Mouse (Mus musculus): ENCODE measurements around the gene Gclc.

Gene Gclc

DNA sequence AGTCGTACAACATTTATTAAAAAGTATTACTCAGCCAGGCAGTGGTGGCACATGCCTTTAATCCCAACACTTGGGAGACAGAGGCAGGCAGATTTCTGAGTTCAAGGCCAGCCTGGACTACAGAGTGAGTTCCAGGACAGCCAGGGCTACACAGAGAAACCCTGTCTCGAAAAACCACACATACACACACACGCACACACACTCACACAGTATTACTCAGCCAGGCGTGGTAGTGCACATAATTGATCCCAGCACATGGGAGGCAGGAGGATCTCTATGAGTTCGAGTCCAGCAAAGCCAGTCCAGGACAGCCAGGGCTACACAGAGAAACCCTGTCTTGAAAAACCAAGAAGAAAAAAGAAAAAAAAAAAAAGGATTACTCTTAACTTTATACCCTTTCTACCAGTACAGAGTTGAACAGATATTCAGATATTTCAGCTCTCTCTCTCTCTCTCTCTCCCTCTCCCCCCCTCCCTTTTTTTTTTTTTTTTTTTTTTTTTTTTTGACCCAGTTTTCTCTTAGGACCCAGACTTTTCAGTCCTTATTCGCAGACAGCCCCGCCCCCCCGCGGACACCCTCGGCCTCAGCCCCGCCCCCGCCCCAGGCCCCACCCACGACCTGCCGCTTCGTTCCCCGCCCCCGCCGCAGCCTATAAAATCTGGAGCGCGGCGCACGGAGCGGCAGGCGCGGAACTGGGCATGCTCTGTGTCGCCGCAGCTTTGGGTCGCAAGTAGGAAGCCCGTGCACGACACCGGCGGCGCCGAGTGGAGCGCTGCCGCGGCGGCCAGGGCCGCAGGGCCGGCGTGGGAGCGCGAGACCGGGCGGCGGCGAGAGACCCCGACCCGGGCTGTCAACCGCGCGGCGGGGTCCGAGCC is at the start of gene Gclc:
Gclc (plus strand) TSS at position 683 of the 875 bp plus-strand sequence.
- peak; percentile 49 for DNase-seq (ENCODE audit: low spot score)

DNA sequence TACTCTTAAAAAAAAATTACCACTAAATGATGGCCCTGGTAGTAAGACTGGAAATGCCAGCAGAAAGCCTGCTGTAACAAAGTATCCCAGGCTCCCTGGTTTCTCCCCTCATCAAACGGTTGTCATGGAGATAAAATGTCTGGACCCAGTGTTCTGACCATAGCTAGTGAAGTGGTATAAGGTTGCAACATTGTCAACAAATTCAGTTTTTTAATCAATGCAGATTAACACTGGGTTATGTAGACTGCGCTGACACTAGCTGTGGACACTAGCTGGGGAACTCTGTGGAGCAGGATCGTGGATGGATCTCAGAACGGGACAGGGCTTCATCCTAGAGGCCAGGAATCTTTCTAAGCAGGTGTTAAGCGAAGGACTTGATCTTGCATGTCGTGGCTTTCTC is 47.8 kb upstream of the Gclc start:
- no peak for DNase-seq (ENCODE audit: low spot score)

DNA sequence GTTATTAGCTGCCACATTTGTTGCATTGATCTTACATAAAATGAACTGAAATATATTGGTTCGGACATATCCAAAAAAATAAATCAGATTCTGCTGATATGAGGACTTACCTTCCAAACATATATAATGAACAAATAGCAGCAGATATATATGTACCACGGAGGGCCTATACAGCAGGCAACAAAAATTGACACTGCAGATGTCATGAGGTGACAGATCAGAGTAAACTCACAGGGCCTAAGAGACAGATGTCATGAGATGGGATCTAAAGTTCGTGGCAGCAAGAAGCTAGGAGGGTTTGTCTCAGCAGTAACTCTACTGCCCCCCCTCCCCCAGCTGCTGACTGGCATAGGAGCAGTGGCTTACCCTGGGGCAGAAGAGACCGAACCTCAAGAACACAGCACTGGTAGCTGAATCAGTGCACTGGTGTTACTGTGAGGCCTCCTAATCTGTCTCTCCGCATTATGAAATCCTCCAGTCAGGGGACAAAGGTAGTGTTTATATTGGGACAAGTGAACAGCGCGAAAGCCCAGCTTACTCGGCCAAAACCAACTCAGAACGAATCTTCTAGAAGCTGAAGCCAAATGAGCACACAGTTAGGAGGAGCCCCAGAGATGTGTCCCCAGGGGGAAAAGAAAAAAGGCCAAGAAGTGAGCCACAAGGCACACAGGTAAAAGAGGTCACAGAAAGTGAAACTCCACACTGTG is 46.7 kb upstream of the Gclc start:
- DNase-seq (ENCODE audit: low spot score) = no peak

DNA sequence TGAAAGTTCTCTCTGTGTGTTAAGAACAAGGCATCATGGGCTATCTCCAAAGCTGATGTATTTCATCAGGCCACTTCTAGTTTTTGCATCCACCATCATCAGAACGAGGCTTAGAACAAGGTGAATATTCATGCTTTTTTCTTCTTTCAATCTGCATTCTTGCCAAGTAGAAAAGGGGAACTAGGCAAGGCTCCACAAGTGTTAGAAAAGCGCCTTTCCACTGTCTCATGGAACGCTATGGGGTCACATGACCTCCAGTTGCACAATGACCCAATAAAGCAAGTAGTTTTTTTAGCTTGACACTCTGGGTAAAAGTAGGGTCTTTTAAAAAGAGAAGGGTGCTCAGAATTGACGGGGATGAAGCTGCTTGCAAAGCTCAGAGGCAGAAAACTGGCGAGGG is 45.4 kb upstream of the Gclc start:
- DNase-seq (ENCODE audit: low spot score) = no peak

DNA sequence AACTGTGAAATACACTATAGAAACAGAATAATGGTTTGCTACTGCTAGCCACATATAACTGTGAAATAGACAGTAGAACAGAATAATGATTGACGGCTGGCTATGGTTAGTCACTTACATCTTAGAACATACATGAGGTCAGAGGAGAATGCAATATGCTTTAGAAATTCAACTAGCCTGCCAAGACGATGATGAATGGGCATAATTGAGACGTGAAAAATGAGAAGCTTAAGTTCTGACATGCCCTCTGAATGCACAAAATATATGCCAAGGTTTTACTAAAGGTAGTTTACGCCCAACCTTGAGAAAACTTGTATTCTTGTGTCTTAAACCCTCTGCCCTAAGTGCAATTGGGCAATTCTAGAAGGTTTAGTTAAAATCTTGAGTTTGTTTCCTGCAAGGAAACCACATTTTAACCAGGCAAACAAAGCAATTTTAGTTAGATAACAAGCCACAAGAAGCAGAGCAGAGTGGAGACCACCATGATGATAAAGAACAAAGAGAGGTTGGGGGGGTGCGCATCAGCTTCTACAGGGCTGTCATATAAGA is 43.2 kb upstream of the Gclc start:
- DNase-seq (ENCODE audit: low spot score) = no peak

DNA sequence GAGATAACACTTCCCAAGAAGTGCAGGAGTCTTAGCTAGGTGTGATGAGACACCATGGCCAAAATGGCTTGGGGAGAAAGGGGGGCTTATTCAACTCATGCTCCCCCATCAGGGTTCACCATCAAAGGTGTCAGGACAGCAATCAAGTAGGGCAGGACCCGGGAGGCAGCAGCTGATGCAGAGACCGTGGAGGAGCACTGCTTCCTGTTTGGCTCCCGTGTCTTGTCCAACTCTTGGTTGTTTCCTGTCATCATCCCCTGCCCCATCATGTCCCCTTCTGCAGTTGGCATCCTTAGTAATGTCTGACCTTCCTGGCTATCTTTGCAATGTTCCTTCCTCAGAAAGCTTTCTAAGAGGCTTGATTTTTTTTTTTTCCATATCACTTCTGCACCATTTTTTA is 41.5 kb upstream of the Gclc start:
- no peak for DNase-seq (ENCODE audit: low spot score)

DNA sequence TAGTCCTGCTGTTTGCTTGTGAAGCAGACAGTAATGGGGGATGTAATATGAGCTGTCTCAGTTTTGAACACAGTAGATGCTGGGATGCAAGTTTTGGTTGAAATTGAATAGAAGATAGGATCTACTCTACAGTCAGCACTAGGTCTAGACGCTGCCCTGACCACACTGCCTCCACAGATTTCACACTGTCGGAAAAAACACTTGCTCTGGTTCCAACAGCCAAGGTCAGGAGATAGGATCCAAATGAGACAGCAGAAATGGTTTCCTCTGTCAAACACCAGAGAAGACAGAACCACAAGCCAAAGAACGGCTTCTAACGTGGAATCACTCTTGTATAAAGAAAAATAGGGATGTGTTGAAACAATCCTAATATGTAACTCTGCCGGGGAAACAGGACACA is 41.0 kb upstream of the Gclc start:
- DNase-seq (ENCODE audit: low spot score) = no peak

DNA sequence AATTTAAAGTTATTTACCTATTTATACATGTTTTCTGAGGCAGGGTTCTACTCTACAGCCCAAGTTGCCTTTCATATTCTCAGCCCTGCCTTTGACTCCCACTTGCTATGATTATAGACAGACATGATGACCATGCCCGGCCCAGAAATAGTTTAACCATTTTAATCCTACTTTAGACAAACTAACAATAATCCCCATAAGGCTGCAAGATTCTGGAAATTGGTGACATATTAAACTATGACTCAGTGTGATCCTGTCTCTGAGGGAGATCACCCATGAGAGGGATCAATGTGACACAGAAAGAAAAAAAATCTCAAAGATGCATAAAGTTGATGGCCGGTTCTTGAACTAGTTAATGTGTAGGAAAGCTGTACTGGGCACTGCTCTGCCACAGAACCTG is 39.1 kb upstream of the Gclc start:
- DNase-seq (ENCODE audit: low spot score) = no peak

DNA sequence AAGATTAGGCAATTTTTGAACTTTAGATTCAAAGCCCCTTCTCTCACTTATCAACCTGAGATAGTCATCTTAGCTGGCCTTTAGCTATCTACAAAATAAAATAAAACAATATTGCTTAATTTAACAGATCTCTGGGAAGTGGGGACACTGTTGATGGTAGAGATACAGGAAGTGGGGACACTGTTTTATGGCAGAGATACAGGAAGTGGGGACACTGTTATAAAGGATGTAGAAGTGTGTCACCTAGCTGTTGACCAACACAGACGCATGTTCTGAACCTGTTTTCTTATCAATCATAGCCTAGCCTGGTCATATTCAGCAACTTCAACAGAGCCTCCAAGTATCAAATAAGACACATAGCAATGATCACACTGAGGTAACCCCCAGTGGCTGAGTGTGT is 38.3 kb upstream of the Gclc start:
- no peak for DNase-seq (ENCODE audit: low spot score)

DNA sequence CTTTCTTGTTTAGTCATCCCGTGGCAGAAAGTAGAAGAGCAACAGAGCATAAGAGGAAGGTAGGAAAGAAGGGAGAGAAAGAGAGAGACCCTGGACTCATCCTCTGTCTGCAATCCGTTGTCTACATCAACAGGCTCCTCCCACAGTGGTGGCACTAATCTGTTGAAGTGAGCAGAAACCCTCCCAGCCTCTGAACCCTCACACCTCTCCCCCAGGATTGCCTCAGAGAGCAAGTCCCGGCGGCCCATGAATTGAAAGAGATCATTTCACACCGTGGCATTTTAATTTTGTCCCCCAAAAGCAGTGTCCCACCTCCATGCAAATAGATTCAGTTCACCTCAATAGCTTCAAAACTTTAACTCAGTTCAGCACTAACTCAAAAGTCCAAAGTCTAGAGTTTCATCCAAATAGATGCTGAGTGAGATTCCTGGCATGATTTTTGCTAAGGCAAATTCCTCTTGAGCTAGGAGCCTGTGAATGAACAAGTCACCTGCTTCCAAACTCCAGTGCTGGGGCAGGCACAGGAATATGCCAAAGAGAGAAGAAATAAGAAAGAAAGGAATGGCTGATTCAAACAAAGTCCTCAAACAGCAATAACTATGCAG is 36.4 kb upstream of the Gclc start:
- no peak for DNase-seq (ENCODE audit: low spot score)

DNA sequence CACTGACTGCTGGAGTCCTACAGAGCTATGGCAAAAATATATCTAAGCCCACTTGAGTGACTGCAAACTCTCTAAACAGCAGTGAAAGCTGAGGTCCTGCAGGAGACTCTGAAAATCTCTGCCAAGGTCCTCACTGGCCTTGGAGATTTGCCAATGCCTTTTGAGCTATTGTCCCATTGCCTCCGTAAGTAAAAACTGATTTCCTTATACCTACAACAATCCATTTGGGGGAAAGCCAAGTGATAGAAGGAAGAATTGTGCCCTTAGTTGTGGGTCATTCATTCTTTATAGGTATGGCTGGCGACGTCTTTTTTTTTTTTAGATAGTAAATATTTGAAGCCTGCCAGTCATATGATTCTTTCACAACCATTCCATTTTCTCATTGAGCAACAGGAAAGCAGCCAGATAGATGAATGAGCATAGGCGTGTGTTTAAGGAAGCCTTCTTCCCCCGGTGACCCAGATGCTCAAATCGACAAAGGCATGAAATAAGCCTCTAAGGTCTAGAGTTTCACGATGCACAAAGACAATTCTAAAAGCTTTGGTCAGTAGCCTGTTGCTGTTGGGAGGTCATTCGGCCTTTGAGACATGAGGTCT is 35.4 kb upstream of the Gclc start:
- DNase-seq (ENCODE audit: low spot score) = no peak

DNA sequence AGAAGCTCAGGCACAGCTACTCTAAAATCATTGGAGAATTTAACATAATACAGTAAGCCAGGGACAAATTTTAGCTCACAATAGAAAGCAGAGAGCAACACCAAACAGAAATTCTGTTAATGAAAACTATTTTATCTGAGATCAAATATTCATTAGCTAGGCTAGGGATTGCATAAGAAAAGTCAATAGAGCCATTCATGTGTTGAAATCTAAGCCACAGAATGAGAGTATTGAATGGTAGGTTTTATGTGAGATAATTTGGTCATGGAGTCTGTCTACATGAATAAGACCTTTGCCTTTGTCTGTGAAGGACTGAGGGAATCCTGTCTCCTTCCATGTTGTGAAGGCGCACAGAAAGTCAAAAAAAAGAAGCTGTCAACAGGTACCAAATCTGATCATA is 34.7 kb upstream of the Gclc start:
- no peak for DNase-seq (ENCODE audit: low spot score)

DNA sequence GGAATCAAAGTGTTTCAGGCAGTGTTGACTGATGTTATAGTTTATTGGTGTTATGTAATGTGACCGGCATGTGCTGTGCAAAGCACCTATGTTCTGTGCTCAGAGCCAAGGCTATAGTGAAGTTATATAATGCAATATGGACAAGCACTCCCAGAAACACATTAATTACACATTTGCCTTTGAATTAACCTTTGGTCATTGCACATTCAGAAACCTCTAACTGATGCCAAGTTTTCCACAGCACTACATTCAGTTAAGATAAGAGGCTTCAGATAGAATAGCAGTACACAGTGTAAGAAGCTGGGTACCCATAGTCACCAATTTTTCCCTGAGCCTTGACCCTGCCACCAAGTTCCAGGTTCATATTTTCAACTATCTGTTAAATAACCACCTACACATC is 32.0 kb upstream of the Gclc start:
- DNase-seq (ENCODE audit: low spot score) = no peak

DNA sequence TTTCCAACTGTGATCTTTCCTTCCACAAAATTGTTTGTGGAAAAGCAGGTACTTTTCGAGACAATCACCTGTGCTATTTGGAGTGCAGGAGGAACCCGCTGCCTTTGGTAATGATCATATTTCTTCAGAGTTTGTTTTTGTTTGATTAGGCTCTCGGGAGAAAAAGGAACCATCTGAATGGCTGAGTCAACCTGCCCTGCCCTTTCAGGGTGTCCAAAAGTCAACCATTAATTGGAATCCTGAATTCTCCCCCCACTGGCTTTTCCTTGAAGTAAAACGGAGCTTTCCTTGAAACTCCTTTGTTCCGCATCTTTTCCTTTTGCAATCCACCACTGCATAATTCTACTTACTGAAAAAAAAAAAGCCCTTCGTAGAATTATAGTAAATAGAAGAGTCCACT is 30.1 kb upstream of the Gclc start:
- DNase-seq (ENCODE audit: low spot score) = no peak

DNA sequence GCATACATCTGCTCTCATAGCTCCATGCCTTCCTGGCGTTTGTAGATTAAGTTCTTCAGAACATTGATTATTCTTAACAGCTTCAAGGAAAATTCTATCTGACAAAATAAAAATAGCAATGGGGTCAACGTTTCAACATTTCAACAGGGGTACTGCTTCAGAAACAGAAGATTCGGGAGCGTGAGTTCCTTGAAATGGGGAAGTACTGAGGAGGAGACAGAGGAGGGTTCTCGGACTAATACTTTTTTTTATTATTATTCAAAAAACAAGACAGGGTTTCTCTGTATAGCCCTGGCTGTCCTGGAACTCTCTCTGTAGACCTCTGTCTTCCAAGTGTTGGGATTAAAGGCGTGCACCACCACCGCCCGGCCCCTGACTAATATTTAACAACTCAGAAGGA is 28.9 kb upstream of the Gclc start:
- DNase-seq (ENCODE audit: low spot score) = no peak

DNA sequence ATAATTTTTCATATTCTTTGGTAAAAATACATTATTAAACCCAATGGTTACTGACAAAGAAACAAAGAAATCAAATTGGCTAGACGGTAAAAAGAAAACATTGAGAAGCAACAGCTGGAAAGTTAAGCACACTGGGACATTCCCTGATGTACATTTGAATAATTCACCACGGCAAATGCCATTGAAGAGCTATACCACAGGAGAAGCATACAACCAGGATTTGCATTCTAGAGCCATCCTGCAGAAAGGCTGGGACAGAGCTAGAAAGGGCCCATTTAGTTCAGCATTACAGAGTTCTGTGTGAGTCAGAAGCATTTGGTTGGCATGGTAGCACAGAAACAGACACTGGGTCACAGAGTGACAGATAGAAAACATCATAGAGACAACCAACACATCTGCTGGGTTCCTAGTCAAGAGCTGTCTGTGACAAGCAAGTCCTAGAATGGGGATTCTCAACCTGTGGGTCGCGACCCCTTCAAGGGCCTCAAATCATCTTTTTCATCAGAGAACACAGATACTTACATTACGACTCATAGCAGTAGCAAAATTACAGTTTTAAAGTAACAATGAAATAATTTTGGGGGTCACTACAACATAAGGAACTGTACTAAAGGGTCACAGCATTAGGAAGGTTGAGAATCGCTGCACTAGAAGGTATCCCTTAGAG is 28.2 kb upstream of the Gclc start:
- DNase-seq (ENCODE audit: low spot score) = no peak

DNA sequence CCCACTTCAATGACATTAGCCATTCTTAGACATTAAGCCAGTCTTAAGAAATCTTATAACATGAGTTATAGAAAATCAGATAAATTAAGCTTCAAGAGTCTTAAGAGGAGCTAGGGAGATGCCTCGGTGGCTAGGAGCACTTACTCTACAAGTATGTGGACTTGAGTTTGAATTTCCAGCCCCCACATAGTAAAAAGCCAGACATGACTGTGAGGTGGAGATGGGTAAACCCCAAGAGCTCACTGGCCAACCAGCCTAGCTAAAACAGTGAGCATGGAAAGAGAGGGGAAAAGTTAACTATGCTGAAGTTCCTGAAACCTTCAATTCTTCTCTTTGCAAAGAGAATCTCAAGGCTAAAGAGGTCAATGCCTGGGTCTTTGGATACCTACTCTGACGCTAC is 27.3 kb upstream of the Gclc start:
- no peak for DNase-seq (ENCODE audit: low spot score)

DNA sequence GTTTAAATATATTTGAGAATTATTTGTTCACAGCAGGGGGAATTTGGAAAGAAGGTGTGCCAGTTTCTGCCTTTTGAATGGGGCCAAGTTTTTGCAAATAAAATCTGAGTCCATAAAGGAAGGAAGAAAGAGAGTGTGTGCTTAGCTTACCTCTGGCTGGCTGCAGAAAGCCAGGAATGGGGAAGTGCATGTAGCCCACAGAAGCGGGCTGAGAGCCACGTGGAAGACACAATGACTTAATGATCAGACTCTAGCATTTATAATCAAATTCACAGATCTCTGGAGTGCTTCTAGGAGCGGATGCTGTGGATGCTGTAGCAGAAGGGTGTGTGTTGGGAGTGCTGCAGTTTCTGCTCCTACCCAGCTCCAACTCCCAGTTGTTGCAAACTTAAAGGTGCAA is 22.3 kb upstream of the Gclc start:
- DNase-seq (ENCODE audit: low spot score) = no peak

DNA sequence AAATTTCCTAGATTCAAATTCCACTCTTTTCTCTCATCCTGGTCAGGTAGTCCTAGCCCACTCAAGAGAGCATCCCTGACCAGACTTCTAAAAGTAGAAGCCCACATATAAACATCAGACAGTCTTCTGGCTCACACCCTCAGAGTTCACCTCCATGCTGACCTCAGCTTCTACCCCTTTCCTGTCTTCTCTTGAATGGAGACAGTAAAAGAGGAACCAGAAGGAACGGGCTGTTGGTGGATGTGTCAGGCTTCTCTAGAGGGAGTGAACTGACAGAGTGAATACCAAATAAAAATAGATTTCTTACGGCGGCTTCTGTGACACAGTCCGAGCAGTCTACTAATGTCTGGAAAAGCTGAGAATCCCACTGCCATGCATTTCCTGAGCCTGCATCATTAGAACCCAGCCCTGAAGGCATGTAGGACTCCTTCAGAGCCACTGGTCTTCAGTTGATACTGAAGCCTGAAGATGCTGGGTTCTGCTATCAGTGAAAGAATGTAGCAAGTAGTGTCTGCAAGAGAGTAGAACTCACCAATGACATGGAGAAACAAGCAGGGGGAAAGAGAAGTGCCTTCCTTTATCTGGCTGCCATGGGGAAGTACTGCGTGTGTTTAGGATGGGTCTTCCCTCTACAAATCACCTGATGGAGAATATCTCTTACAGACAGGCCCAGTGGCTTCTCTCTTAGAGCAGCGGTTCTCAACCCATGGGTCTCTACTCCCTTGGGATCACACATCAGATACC is 16.9 kb upstream of the Gclc start:
- no peak for DNase-seq (ENCODE audit: low spot score)

DNA sequence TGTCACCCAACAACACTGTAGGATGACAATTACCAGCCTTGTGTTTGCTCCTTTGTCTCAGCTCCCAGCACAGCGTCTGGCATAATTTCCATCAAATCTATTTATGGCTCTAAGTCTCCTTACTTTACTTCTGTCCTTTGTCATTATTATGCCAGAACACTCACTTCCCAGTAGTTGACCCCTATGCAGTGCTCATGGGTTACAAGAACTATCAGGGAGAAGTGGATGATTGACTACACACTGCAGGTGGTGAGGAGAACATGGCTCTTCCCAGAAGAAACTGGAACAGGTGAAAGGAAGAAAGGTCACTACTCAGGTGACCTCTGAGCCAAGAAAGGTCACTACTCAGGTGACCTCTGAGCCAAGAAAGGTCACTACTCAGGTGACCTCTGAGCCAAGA is 12.9 kb upstream of the Gclc start:
- DNase-seq (ENCODE audit: low spot score) = no peak

DNA sequence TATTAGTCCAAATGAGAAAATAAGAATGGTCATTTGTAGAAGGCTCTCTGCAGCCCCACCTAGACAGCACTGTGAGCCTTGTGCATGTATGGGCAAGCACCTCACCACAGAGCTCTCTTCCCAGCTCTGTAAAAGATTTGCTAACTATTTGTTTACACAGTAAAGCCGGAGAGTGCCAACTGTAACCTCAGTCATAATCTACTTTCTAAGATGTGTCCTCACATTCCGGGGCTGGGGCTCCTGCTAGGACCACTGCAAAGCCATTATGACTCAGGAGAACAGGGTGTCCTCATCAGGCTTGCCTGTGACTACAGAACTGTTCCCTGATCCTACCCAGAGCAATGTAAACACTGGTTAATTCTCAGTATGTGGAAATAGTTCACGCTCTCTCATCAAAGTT is 9.5 kb upstream of the Gclc start:
- no peak for DNase-seq (ENCODE audit: low spot score)
